Mouse (Mus musculus) embryo, embryonic 10 days (tissue): ENCODE measurements at regions not wholly inside any gene's neighbourhood (a gene's known extent, or its start where the extent isn't known, plus 50 kb on each side); places are given as distances from the start of the nearest gene placed in this dataset.
"Not testable (repeated sequence)": the region's sequence is repeated elsewhere in the genome, so short reads cannot be mapped to it uniquely, and the experiment has no call there.

Experiments
- DNase-seq: peaks from one replicate; pipeline ENCODE4 v3.0.0-alpha.2; 2015; ENCODE audit warnings: low spot score

- peak; percentile 41 for DNase-seq
Observed at GRCm38 (mm10) chr7:39727935-39728557, 210.5 kb downstream of the Zfp619 start.

GRCm38 (mm10) chr7:39728930-39729329 lies 211.4 kb downstream of the Zfp619 start:
- no peak for DNase-seq

- DNase-seq = peak; percentile 57
Observed at GRCm38 (mm10) chr7:39729723-39730122, 212.2 kb downstream of the Zfp619 start.

- DNase-seq = no peak
Observed at GRCm38 (mm10) chr7:39732790-39733189, 215.2 kb downstream of the Zfp619 start.

GRCm38 (mm10) chr7:39748395-39748794 lies 230.8 kb downstream of the Zfp619 start:
- not testable (repeated sequence) for DNase-seq

- DNase-seq = no peak
Observed at GRCm38 (mm10) chr7:39750448-39750847, 232.9 kb downstream of the Zfp619 start.

GRCm38 (mm10) chr7:39764366-39764765 lies 246.8 kb downstream of the Zfp619 start:
- no peak for DNase-seq

GRCm38 (mm10) chr7:39765094-39765493 lies 247.5 kb downstream of the Zfp619 start:
- DNase-seq = no peak

GRCm38 (mm10) chr7:39773291-39773690 lies 255.7 kb downstream of the Zfp619 start:
- DNase-seq = no peak

- DNase-seq = no peak
Observed at GRCm38 (mm10) chr7:39789321-39789720, 271.8 kb downstream of the Zfp619 start.

GRCm38 (mm10) chr7:39789880-39790279 lies 272.3 kb downstream of the Zfp619 start:
- no peak for DNase-seq

GRCm38 (mm10) chr7:39794751-39795150 lies 277.2 kb downstream of the Zfp619 start:
- DNase-seq = no peak

- no peak for DNase-seq
Observed at GRCm38 (mm10) chr7:39804276-39804675, 286.7 kb downstream of the Zfp619 start.

- DNase-seq = no peak
Observed at GRCm38 (mm10) chr7:39818036-39818435, 300.5 kb downstream of the Zfp619 start.

- DNase-seq = no peak
Observed at GRCm38 (mm10) chr7:39822550-39823178, 305.1 kb downstream of the Zfp619 start.

- peak; percentile 18 for DNase-seq
Observed at GRCm38 (mm10) chr7:39828378-39828777, 310.8 kb downstream of the Zfp619 start.

- no peak for DNase-seq
Observed at GRCm38 (mm10) chr7:39830831-39831230, 313.3 kb downstream of the Zfp619 start.

GRCm38 (mm10) chr7:39841988-39842387 lies 324.4 kb downstream of the Zfp619 start:
- DNase-seq = no peak

- DNase-seq = peak; percentile 75
Observed at GRCm38 (mm10) chr7:39847914-39848782, 330.6 kb downstream of the Zfp619 start.

GRCm38 (mm10) chr7:39857301-39857700 lies 339.7 kb downstream of the Zfp619 start:
- DNase-seq = no peak

- DNase-seq = no peak
Observed at GRCm38 (mm10) chr7:39862835-39863234, 345.3 kb downstream of the Zfp619 start.

- DNase-seq = no peak
Observed at GRCm38 (mm10) chr7:39864130-39864529, 346.6 kb downstream of the Zfp619 start.

- DNase-seq = no peak
Observed at GRCm38 (mm10) chr7:39864781-39865180, 347.2 kb downstream of the Zfp619 start.
